Mouse (Mus musculus) ES-E14 (cell line): Measurements from ENCODE around the gene Unk. TPM values are rescaled to one million over a fixed set of nuclear protein-coding genes. Genes with fewer than 3 reads are reported as not detected.

Experiments
- DNase-seq: peaks from one replicate; pipeline ENCODE4 v3.0.0-alpha.2; 2013; ENCODE audit warnings: low read depth, low spot score
- H3K27ac ChIP-seq: 2 replicates; pipeline ENCODE4 v1.5.1; 2012; ENCODE audit warnings: low read depth, mild to moderate bottlenecking, low read length, moderate library complexity, mixed read lengths; ENCODE audit not compliant: poor library complexity, insufficient read depth, severe bottlenecking
- H3K36me3 ChIP-seq: 2 replicates; pipeline ENCODE4 v1.6.1; 2012; ENCODE audit warnings: mild to moderate bottlenecking, low read length, moderate library complexity, mixed read lengths; ENCODE audit not compliant: control insufficient read depth, poor library complexity, insufficient read depth, severe bottlenecking
- H3K4me1 ChIP-seq, 2 experiments: fragments of 150-350 bp in 1 of 2; sonication (generic) in 1 of 2; 2 replicates each; pipeline ENCODE4 v1.6.1; 2012; ENCODE audit warnings: low read length in 2 of 2, mild to moderate bottlenecking in 1 of 2, mixed read lengths in 1 of 2; ENCODE audit not compliant: control insufficient read depth in 2 of 2, insufficient read depth in 2 of 2, poor library complexity in 1 of 2
- H3K4me3 ChIP-seq, 2 experiments: fragments of 150-350 bp in 1 of 2; sonication (generic) in 1 of 2; 2 replicates each; pipeline ENCODE4 v1.5.1; 2012; ENCODE audit warnings: low read length in 2 of 2, low read depth in 1 of 2, mild to moderate bottlenecking in 1 of 2, mixed read lengths in 1 of 2; ENCODE audit not compliant: insufficient read depth in 1 of 2, poor library complexity in 1 of 2, severe bottlenecking in 1 of 2
- H3K9ac ChIP-seq: 2 replicates; pipeline ENCODE4 v1.6.1; 2012; ENCODE audit warnings: low read depth, mild to moderate bottlenecking, low read length, mixed read lengths; ENCODE audit not compliant: poor library complexity, insufficient read depth, severe bottlenecking
- H3K9me3 ChIP-seq: fragments of 150-350 bp; sonication (generic); 2 replicates; pipeline ENCODE4 v1.6.1; 2012; ENCODE audit warnings: low read depth, mild to moderate bottlenecking, low read length; ENCODE audit not compliant: control insufficient read depth, insufficient read depth
- CHD2 ChIP-seq: IDR thresholded peaks from 2 replicates; pipeline ENCODE4 v1.6.1; 2014; ENCODE audit warnings: mild to moderate bottlenecking, low read depth, low read length, inconsistent platforms
- HCFC1 ChIP-seq: IDR thresholded peaks from 2 replicates; pipeline ENCODE4 v1.6.1; 2012; ENCODE audit warnings: low read length, inconsistent platforms, borderline replicate concordance; ENCODE audit not compliant: insufficient read depth
- MAFK ChIP-seq: IDR thresholded peaks from 2 replicates; pipeline ENCODE4 v1.6.1; 2014; ENCODE audit warnings: mild to moderate bottlenecking, low read depth, low read length, inconsistent platforms; ENCODE audit not compliant: insufficient read depth
- ZC3H11A ChIP-seq: IDR thresholded peaks from 2 replicates; pipeline ENCODE4 v1.6.1; 2012; ENCODE audit warnings: low read depth, mild to moderate bottlenecking, inconsistent platforms, low read length, borderline replicate concordance
- ZNF384 ChIP-seq: IDR thresholded peaks from 2 replicates; pipeline ENCODE4 v1.6.1; 2012; ENCODE audit warnings: low read depth, low read length, inconsistent platforms
- in situ Hi-C, 2 experiments: fragments of 600-800 bp; cut with MboI; formaldehyde crosslinking; loops; one replicate each; pipeline ENCODE4 v1.15.1; 2025; ENCODE audit warnings: low sequenced_read_pairs in 2 of 2, inconsistent platforms in 1 of 2; ENCODE audit not compliant: unreplicated experiment in 2 of 2
- total RNA-seq: library from RNA; depleted of rRNA; stranded (reverse); fragments of 300-350 nt; gene quantifications from 2 replicates; pipeline ENCODE4 v1.2.3, GENCODE M21; 2012

Unk gene
- total RNA-seq, 1 experiment = 32.5 TPM

DNA sequence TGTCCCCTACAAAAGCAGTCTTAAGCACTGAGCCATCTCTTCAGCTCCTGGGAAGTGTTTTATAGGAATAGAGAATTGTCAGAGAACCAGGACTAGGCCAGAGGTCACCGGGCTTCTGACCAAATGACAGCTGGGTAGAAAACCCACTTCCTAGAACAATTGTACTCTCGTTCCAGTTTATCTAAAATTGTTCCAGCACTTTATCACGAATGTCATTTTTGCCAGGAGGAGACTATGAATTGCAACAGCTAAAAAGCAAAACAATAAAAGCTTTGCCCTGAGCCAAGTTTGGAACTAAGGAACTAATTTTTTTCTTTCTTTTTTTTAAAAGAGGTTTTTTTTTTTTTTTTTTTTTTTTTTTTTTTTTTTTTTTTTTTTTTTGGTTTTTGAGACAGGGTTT, 65.5 kb downstream of the Unk start:
- H3K36me3 ChIP-seq = no peaks in the 10 kb centered on the region
- H3K9me3 ChIP-seq = no peaks in the 10 kb centered on the region
- TF ChIP-seq CHD2 = no peak
- TF ChIP-seq ZC3H11A = no peak
- TF ChIP-seq ZNF384 = peak; percentile 90
- TF ChIP-seq MAFK = no peak
- TF ChIP-seq HCFC1 = no peak
- in situ Hi-C loops = no loop called here
- peaks cover 0 to 8% of the 10 kb centered on the region in 2 experiments; a peak in 2 of 4 replicates for H3K4me1 ChIP-seq
- no peak overlapping the region for H3K4me3 ChIP-seq
- no peak for DNase-seq
- no peak overlapping the region for H3K9ac ChIP-seq
- no peak overlapping the region for H3K27ac ChIP-seq

DNA sequence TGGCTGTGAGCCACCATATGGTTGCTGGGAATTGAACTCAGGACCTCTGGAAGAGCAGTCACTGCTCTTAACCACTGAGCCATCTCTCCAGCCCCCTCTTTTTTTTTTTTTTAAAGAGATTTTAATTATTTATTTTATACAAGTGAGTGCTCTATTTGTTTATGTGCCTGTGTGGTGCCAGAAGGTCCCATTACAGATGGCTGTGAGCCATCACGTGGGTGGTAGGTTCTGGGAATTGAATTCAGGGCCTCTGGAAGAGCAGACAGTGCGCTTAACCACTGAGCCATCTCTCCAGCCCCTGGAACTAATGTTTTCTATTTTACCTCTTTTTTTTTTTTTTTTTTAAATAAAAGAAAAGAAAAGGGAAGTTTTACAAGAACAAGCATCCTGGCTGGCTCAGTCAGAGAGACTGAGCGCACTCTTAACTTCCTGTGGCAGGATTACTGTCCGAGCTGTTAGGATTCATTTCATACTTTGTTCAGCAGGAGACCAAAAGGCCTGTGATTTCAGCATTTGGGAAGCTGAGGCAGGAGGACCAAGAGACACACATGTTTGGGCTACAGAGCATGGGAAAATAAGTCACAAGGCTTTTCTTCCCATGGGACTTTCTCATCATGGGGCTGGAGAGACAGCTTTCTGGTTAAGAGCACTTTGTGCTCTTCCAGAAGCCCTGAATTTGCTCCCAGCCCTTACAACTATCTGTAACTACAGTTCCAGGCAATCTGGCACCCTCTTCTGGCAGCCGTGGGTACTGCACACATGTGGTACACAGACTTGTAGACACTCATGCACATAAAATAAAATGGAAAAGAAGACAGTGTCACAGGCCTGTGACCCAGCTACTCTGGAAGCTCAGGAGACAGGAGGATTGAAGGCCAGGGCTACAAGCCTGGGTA, 66.3 kb downstream of the Unk start:
- Histone ChIP-seq H3K4me1 (peaks cover 2 to 8% of the 10 kb centered on the region in 2 experiments; a peak in 3 of 4 replicates), H3K9ac (no peak overlapping the region), H3K9me3 (no peaks in the 10 kb centered on the region), H3K36me3 (no peaks in the 10 kb centered on the region), H3K27ac (no peak overlapping the region), H3K4me3 (no peak overlapping the region)
- TF ChIP-seq CHD2 (no peak), ZNF384 (peak; percentile 10; the same call in 1 of the 2 replicates)
- in situ Hi-C loops = no loop called here
- DNase-seq = peak; percentile 96

- H3K9me3 ChIP-seq = no peaks in the 10 kb centered on the region
- H3K27ac ChIP-seq = no peak overlapping the region
- TF ChIP-seq ZNF384 = no peak
- no peak for TF ChIP-seq ZC3H11A
- TF ChIP-seq CHD2 = no peak
- TF ChIP-seq MAFK = no peak
- no peak for TF ChIP-seq HCFC1
- H3K36me3 ChIP-seq = no peaks in the 10 kb centered on the region
- H3K9ac ChIP-seq = no peak overlapping the region
- H3K4me3 ChIP-seq = no peak overlapping the region
- DNase-seq = no peak
- peaks cover 4 to 9% of the 10 kb centered on the region in 2 experiments; a peak in 3 of 4 replicates for H3K4me1 ChIP-seq
- in situ Hi-C loops = no loop called here
These were observed 68.8 kb downstream of the Unk start for GRCm38 (mm10) chr11:116098711-116099460.

DNA sequence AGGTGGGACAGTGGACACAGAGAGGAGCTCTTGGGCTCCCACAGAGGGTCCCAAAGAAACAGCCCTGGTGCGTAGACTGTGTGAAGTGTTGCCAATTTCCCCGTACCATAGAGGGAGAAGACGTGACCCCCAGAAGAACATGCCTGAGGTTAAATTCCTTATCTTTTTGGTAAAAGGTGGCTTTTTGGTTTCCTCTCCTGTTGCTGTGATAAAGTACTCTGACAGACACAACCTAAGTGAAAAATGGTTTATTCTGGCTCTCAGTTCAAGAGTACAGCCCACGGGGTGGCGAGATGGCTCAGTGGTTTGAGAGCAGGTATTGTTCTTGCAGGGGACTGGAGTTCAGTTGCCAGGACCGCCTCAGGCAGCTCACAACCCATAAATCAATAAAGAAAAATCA, 69.3 kb downstream of the Unk start:
- H3K27ac ChIP-seq = no peak overlapping the region

More for the DNA sequence above, 69.3 kb downstream of the Unk start:
- Histone ChIP-seq H3K9me3 (no peaks in the 10 kb centered on the region), H3K9ac (no peak overlapping the region), H3K4me1 (peaks cover 6 to 11% of the 10 kb centered on the region in 2 experiments), H3K4me3 (no peak overlapping the region), H3K36me3 (no peaks in the 10 kb centered on the region)
- TF ChIP-seq HCFC1 = no peak
- TF ChIP-seq ZC3H11A = no peak
- no peak for TF ChIP-seq CHD2
- no peak for TF ChIP-seq MAFK
- no peak for TF ChIP-seq ZNF384
- DNase-seq = no peak
- in situ Hi-C loops = no loop called here
